Mouse (Mus musculus): ENCODE results near the gene Fbxl8. TPM values are rescaled to one million over a fixed set of nuclear protein-coding genes. Genes with fewer than 3 reads are reported as not detected.

The Fbxl8 gene
- total and polyA plus RNA-seq, 3 experiments, result 3.3 to 10.4 (median 4.0) TPM

GRCm38 (mm10) chr8:105257318-105258114 is 6.9 kb upstream of the Fbxl8 start:
- no peak for DNase-seq

- no peak for DNase-seq
Observed at GRCm38 (mm10) chr8:105258911-105259720, 5.3 kb upstream of the Fbxl8 start.

GRCm38 (mm10) chr8:105259721-105260320 is 4.6 kb upstream of the Fbxl8 start:
- DNase-seq, result peak; percentile 81

GRCm38 (mm10) chr8:105260371-105261099 is 3.9 kb upstream of the Fbxl8 start:
- DNase-seq, result no peak

GRCm38 (mm10) chr8:105261326-105261980 is 3.0 kb upstream of the Fbxl8 start:
- DNase-seq, result no peak

GRCm38 (mm10) chr8:105263244-105263912 is 1.1 kb upstream of the Fbxl8 start:
- DNase-seq, result no peak

GRCm38 (mm10) chr8:105265128-105265527 is 680 bp downstream of the Fbxl8 start:
- no peak for DNase-seq

- DNase-seq, result no peak
Observed at GRCm38 (mm10) chr8:105266775-105267174, 2.3 kb downstream of the Fbxl8 start.

- peak; percentile 42 for DNase-seq
Observed at GRCm38 (mm10) chr8:105268342-105269074, 4.1 kb downstream of the Fbxl8 start.

GRCm38 (mm10) chr8:105269075-105269458 is 4.6 kb downstream of the Fbxl8 start:
- DNase-seq, result peak; percentile 34

GRCm38 (mm10) chr8:105269461-105269947 is 5.1 kb downstream of the Fbxl8 start, which contains the start of gene Hsf4:
Gene Hsf4 (plus strand): TSS chr8:105269801.
- peak; percentile 87 for DNase-seq

GRCm38 (mm10) chr8:105270101-105270915 is 5.9 kb downstream of the Fbxl8 start:
- no peak for DNase-seq

GRCm38 (mm10) chr8:105270916-105271186 is 6.4 kb downstream of the Fbxl8 start:
- DNase-seq, result no peak

- no peak for DNase-seq
Observed at GRCm38 (mm10) chr8:105275387-105275786, 10.9 kb downstream of the Fbxl8 start.

- no peak for DNase-seq
Observed at GRCm38 (mm10) chr8:105275840-105276239, 11.4 kb downstream of the Fbxl8 start, which contains the start of gene Nol3. Gene Nol3 (plus strand): TSS chr8:105276140.

GRCm38 (mm10) chr8:105276292-105277120 is 12.1 kb downstream of the Fbxl8 start:
- peak; percentile 69 for DNase-seq

- peak; percentile 95 for DNase-seq
Observed at GRCm38 (mm10) chr8:105278911-105279334, 14.5 kb downstream of the Fbxl8 start.

- no peak for DNase-seq
Observed at GRCm38 (mm10) chr8:105280567-105280966, 16.1 kb downstream of the Fbxl8 start.

Measured in adrenal gland, adult 2 months (tissue).